Mouse (Mus musculus) heart, adult 11 months (tissue): Measurements from ENCODE around the gene Id3.

Source experiments
- DNase-seq: peaks from one replicate; pipeline ENCODE4 v3.0.0; 2022

Id3 gene

DNA sequence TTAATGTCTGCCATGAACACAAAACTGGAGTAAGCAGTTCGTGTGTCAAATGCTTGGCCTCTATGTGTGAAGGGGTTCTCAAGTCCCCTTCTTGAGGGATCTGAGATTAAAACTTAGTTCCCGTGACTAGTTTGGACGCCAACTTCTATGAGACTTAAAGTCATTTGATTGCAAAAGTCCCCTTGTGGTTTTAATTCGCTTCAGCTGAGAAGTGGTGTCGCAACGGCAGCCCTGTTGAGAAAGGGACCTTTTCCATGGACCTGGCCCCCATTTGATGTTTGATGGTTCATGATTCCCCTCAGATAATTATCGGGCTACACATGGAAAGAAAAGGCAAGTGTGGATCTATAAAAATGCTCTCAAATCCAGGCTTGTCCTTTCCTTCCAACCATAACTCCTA, 36.2 kb downstream of the Id3 start:
- DNase-seq, result no peak

GRCm38 (mm10) chr4:136179998-136180397, 36.7 kb downstream of the Id3 start:
- peak; percentile 97 for DNase-seq

GRCm38 (mm10) chr4:136180408-136181330, 37.4 kb downstream of the Id3 start:
- peak; percentile 99 for DNase-seq

GRCm38 (mm10) chr4:136181367-136181766, 38.1 kb downstream of the Id3 start:
- DNase-seq, result no peak

DNA sequence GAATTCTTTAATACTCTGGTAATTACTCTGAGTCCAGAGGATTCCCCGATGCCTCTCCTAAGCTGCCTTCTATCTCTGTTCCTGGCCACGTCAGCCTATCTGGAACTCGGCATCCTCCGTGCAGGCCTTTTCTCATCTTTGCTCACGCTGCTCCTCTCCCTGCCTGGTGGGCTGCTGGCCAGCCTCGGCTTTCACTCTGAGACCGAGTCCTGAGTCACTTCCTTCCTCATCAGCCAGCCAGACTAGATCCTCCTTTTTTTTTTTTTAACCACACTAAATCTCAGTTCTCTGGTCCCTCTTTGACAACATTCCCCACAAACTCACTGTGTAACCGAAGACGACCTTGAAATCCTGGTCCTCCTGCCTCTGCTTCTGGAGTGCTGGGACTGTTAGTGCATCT, 42.1 kb downstream of the Id3 start:
- peak; percentile 98 for DNase-seq

- peak; percentile 88 for DNase-seq
Observed at GRCm38 (mm10) chr4:136186315-136186714, 43.0 kb downstream of the Id3 start.

GRCm38 (mm10) chr4:136186739-136187472, 43.6 kb downstream of the Id3 start:
- DNase-seq, result no peak

GRCm38 (mm10) chr4:136188973-136189737, 45.9 kb downstream of the Id3 start:
- no peak for DNase-seq

- no peak for DNase-seq
Observed at GRCm38 (mm10) chr4:136189912-136190311, 46.6 kb downstream of the Id3 start.

DNA sequence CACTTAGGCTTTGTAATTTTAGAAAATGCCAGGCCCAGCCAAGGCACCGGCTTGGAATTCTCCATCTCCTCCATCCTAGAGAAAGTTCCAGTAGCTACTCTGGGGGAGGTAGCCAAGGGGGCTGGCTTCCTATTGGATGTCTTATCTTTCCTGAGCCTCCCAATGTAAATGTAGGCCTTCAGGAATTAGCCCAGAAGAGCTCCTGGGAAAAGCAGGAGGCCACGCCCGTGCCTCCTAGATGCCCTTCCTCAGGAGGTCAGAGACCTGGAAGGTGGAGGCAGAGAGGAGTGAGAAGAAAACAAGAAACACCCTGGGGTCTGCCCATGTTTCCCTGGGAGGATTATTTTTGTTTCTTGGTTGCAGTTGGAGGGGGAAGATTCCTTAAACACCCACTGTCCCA, 50.3 kb downstream of the Id3 start:
- no peak for DNase-seq

- no peak for DNase-seq
Observed at GRCm38 (mm10) chr4:136195029-136195428, 51.7 kb downstream of the Id3 start.
